Mouse (Mus musculus): Measurements from ENCODE around the gene Rnf185. TPM values are rescaled to one million over a fixed set of nuclear protein-coding genes. Genes with fewer than 3 reads are reported as not detected.

Gene Rnf185
- total RNA-seq, 2 experiments from 2014 or later: 18.9 to 19.4 TPM

- Histone ChIP-seq H3K4me3 (no peak overlapping the region), H3K27ac (no peak overlapping the region)
- no peak for DNase-seq
- intact Hi-C loops (cut with DNase I): no loop called here
- no peak for TF ChIP-seq CTCF (IDR thresholded peaks at IDR 0.05)
These were observed 85.8 kb downstream of the Rnf185 start for GRCm38 (mm10) chr11:3366411-3366810.

Other genes starting within 250 kb of the Rnf185 start
- 10 to 100 TPM; 29.9 to 34.5 TPM for gene Eif4enif1, start 250.0 kb downstream of the Rnf185 start, total RNA-seq (2021)
- gene Drg1, start 185.9 kb downstream of the Rnf185 start, total RNA-seq (2021): 10 to 100 TPM; 44.1 to 45.0 TPM
- gene Patz1, start 163.5 kb downstream of the Rnf185 start, total RNA-seq (2021): 10 to 100 TPM; 11.9 to 17.2 TPM
- 10 to 100 TPM; 17.7 to 21.7 TPM for gene Pik3ip1, start 122.0 kb downstream of the Rnf185 start, total RNA-seq (2021)
- 10 to 100 TPM; 10.0 to 11.5 TPM for gene Limk2, start 43.2 kb downstream of the Rnf185 start, total RNA-seq (2021)
- gene Pla2g3, start 35.9 kb upstream of the Rnf185 start, total RNA-seq (2021): not detected
- gene Inpp5j, start 52.5 kb upstream of the Rnf185 start, total RNA-seq (2021): 1 to 10 TPM; 2.3 to 5.7 TPM
- 10 to 100 TPM; 11.6 to 17.5 TPM for gene Selenom, start 62.3 kb upstream of the Rnf185 start, total RNA-seq (2021)
- 100 to 1,000 TPM in 1 of 2 experiments, 10 to 100 TPM in 1; 70.3 to 119 TPM for gene Smtn, start 88.2 kb upstream of the Rnf185 start, total RNA-seq (2021)
- 10 to 100 TPM; 18.4 to 20.3 TPM for gene Morc2a, start 196.8 kb upstream of the Rnf185 start, total RNA-seq (2021)

All from gastrocnemius, adult 2 months (tissue).